8 mouse cellular contexts compared by ENCODE assay signal in genomic region chr7:16728596-16729348, GRCm38 (mm10). TPM values are rescaled to one million over a fixed set of nuclear protein-coding genes. Genes with fewer than 3 reads are reported as not detected.
DNase-seq lines count a peak whose midpoint lies in the region; ATAC-seq and TF ChIP-seq lines count a peak whose summit lies in the region.

No protein-coding gene starts in this region.

- H3K4me3 ChIP-seq in ES-Bruce4 (ENCODE audit: low read depth, low read length), result peak overlapping the region; percentile 64
- H3K4me3 ChIP-seq in bone marrow, adult 2 months (replicated peaks; ENCODE audit: control insufficient read depth, low read depth, low read length), result no peak overlapping the region
- H3K4me3 ChIP-seq in forebrain, embryonic 12.5 days (replicated peaks), result no peak overlapping the region

- peak; percentile 44 for TF ChIP-seq CTCF in ES-Bruce4 (IDR thresholded peaks at IDR 0.05; ENCODE audit: low read depth, low read length)
- peak; percentile 42 for TF ChIP-seq CTCF in bone marrow, adult 2 months (IDR thresholded peaks at IDR 0.05; ENCODE audit: control insufficient read depth, insufficient read depth, low read length)

- no peak for TF ChIP-seq POLR2A in ES-Bruce4 (IDR thresholded peaks at IDR 0.05; ENCODE audit: insufficient read depth, low read length)
- no peak for TF ChIP-seq POLR2A in bone marrow, adult 2 months (IDR thresholded peaks at IDR 0.05; ENCODE audit: borderline replicate concordance, control insufficient read depth, low read depth, low read length)

- peaks cover 4% of the 10 kb centered on the region for H3K4me1 ChIP-seq in ES-Bruce4 (ENCODE audit: control insufficient read depth, insufficient read depth, low read length)
- peaks cover 3% of the 10 kb centered on the region; the same call in 1 of the 2 replicates for H3K4me1 ChIP-seq in bone marrow, adult 2 months (ENCODE audit: control insufficient read depth, insufficient read depth, low read length)
- peaks cover 12% of the 10 kb centered on the region for H3K4me1 ChIP-seq in forebrain, embryonic 12.5 days

- H3K27me3 ChIP-seq in ES-Bruce4 (ENCODE audit: control insufficient read depth, insufficient read depth, low read length, poor library complexity, severe bottlenecking), result no peaks in the 10 kb centered on the region
- no peaks in the 10 kb centered on the region for H3K27me3 ChIP-seq in forebrain, embryonic 12.5 days

- no peaks in the 10 kb centered on the region for H3K9me3 ChIP-seq in ES-Bruce4 (replicated peaks; ENCODE audit: control insufficient read depth, insufficient read depth, low read length, poor library complexity, severe bottlenecking)
- H3K9me3 ChIP-seq in forebrain, embryonic 12.5 days, result no peaks in the 10 kb centered on the region

- no peak for TF ChIP-seq EP300 in ES-Bruce4 (IDR thresholded peaks at IDR 0.05; ENCODE audit: insufficient read depth, low read depth, low read length)

- H3K9ac ChIP-seq in ES-Bruce4 (ENCODE audit: low read depth, poor library complexity, severe bottlenecking), result peak overlapping the region; percentile 47; the same call in 1 of the 2 replicates
- H3K9ac ChIP-seq in forebrain, embryonic 12.5 days, result 0 out of 2 replicates have a peak overlapping the region, but pooled peaks have one; percentile 25

- DNase-seq in heart, postnatal 10 days, result peak; percentile 86 to 92
- DNase-seq in kidney, postnatal 36 days, result peak; percentile 54 to 88
- DNase-seq in lung, postnatal 14 days, result peak; percentile 81
- peak; percentile 61 for DNase-seq in ovary, postnatal 36 days (ENCODE audit: low spot score)
- DNase-seq in thymus, postnatal 36 days, result peak; percentile 62 to 73

- H3K4me2 ChIP-seq in forebrain, embryonic 12.5 days, result peak overlapping the region; percentile 31; the same call in 1 of the 2 replicates

- intact Hi-C loops in heart, postnatal 10 days (cut with DNase I), result loop anchor here (1.0 kb wide), 2 partner anchors 29 to 100 kb away; no protein-coding TSS in a partner anchor

- peak overlapping the region; percentile 11; the same call in 1 of the 2 replicates for H3K27ac ChIP-seq in ES-Bruce4 (ENCODE audit: insufficient read depth, low read length)
- H3K27ac ChIP-seq in bone marrow, adult 2 months (ENCODE audit: control insufficient read depth, insufficient read depth, low read depth, low read length, poor library complexity), result no peak overlapping the region
- no peak overlapping the region for H3K27ac ChIP-seq in forebrain, embryonic 12.5 days

- WGBS in bone marrow, adult 2 months, result 17% methylated on average over 14 of the region's 14 CpGs
- WGBS in forebrain, embryonic 12.5 days, result 27% methylated on average over 14 of the region's 14 CpGs

- ATAC-seq in forebrain, embryonic 12.5 days (ENCODE audit: low FRiP score), result peak; percentile 51

- H3K36me3 ChIP-seq in ES-Bruce4 (ENCODE audit: control insufficient read depth, insufficient read depth, low read length, poor library complexity, severe bottlenecking), result no peaks in the 10 kb centered on the region
- no peaks in the 10 kb centered on the region for H3K36me3 ChIP-seq in forebrain, embryonic 12.5 days (replicated peaks)

RNA-seq across cellular contexts. Expression of gene Ceacam9, which starts 7.0 kb away (rescaled TPM):
- not detected in 2 replicates for polyA plus RNA-seq in ES-Bruce4 (2011; ENCODE audit: insufficient read depth, insufficient read length, low read depth, missing spikeins)
- polyA plus RNA-seq in bone marrow, adult 2 months (2011; ENCODE audit: insufficient read depth, insufficient read length, low replicate concordance, missing spikeins), result not detected in 2 replicates
- not detected in 2 replicates for polyA plus RNA-seq in forebrain, embryonic 12.5 days (2016; fragmentation: Nextera tagmentation; extraction: Ambion mirVana)
- total RNA-seq in heart, postnatal 10 days (2021), result not detected

RNA-seq across cellular contexts. Expression of gene Ap2s1, which starts 9.4 kb away (rescaled TPM):
- polyA plus RNA-seq in ES-Bruce4 (2011; ENCODE audit: insufficient read depth, insufficient read length, low read depth, missing spikeins), result 88.3 and 91.5 TPM in 2 replicates
- 173 and 200 TPM in 2 replicates for polyA plus RNA-seq in bone marrow, adult 2 months (2011; ENCODE audit: insufficient read depth, insufficient read length, low replicate concordance, missing spikeins)
- polyA plus RNA-seq in forebrain, embryonic 12.5 days (2016; fragmentation: Nextera tagmentation; extraction: Ambion mirVana), result 254 and 263 TPM in 2 replicates
- total RNA-seq in heart, postnatal 10 days (2021), result 100 to 1,000 TPM; 118 TPM

RNA-seq across cellular contexts. Expression of gene Slc1a5, which starts 52.4 kb away (rescaled TPM):
- polyA plus RNA-seq in ES-Bruce4 (2011; ENCODE audit: insufficient read depth, insufficient read length, low read depth, missing spikeins), result 101 and 108 TPM in 2 replicates
- 186 and 343 TPM in 2 replicates for polyA plus RNA-seq in bone marrow, adult 2 months (2011; ENCODE audit: insufficient read depth, insufficient read length, low replicate concordance, missing spikeins)
- polyA plus RNA-seq in forebrain, embryonic 12.5 days (2016; fragmentation: Nextera tagmentation; extraction: Ambion mirVana), result 30.6 and 32.0 TPM in 2 replicates
- 10 to 100 TPM; 22.6 to 28.7 TPM for total RNA-seq in heart, postnatal 10 days (2021)

RNA-seq across cellular contexts. Expression of gene Ceacam15, which starts 53.3 kb away (rescaled TPM):
- not detected in 2 replicates for polyA plus RNA-seq in ES-Bruce4 (2011; ENCODE audit: insufficient read depth, insufficient read length, low read depth, missing spikeins)
- polyA plus RNA-seq in bone marrow, adult 2 months (2011; ENCODE audit: insufficient read depth, insufficient read length, low replicate concordance, missing spikeins), result not detected in 2 replicates
- polyA plus RNA-seq in forebrain, embryonic 12.5 days (2016; fragmentation: Nextera tagmentation; extraction: Ambion mirVana), result not detected in 2 replicates
- total RNA-seq in heart, postnatal 10 days (2021), result under 1 TPM in 1 of 2 experiments, not detected in 1; 0.31 TPM
